Mouse (Mus musculus): ENCODE measurements around the gene Ankmy1.
A peak's percentile ranks its signal among the peaks of the same experiment; 100 is the strongest.

DNA sequence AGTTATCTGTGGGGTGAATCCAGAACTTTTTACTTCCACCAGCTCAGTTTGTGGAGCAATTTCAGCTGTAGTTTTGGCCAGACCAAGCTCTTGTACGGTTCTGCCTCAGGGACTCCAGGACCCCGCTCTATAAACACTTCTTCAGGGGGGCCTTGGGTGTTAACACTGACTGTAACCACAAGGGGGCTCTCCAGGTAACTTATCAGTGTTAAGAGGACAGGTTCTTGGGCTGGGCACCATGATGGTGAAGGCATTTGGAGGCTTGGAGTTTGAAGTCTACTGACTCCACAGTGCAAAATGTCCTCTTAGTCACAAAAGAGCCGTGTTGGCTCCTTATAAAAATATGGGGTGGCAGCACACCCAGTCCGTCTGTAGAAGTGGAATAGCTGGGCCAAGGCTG lies 6.4 kb upstream of the Ankmy1 start:
- TF ChIP-seq POLR2A (IDR thresholded peaks at IDR 0.05; ENCODE audit: borderline replicate concordance, extremely low read depth, insufficient read depth, insufficient read length, poor library complexity, severe bottlenecking) (no peak), CTCF (IDR thresholded peaks at IDR 0.05; ENCODE audit: borderline replicate concordance, extremely low read depth, insufficient read depth, insufficient read length) (peak; percentile 52; the same call in 1 of the 2 replicates)

All from brain, embryonic 14.5 days (tissue).